Mouse (Mus musculus) induced T-regulatory cell, adult 2 months (primary cell): ENCODE measurements around the gene Dnaaf2.
A peak's percentile ranks its signal among the peaks of the same experiment; 100 is the strongest.
"Not testable (repeated sequence)": the region's sequence is repeated elsewhere in the genome, so short reads cannot be mapped to it uniquely, and the experiment has no call there.

Experiments used
- DNase-seq: peaks from one replicate; pipeline ENCODE4 v3.0.0-alpha.2; 2012; ENCODE audit warnings: low read depth

Gene Dnaaf2

GRCm38 (mm10) chr12:69197378-69198163 lies 658 bp downstream of the Dnaaf2 start:
- DNase-seq: peak; percentile 77

- DNase-seq: peak; percentile 88
Measured at GRCm38 (mm10) chr12:69196444-69197377, 1.5 kb downstream of the Dnaaf2 start, which contains the start of gene Gm49383. Gene Gm49383, minus strand, starts transcription at chr12:69197104.

GRCm38 (mm10) chr12:69192637-69193036 lies 5.6 kb downstream of the Dnaaf2 start:
- DNase-seq: no peak

GRCm38 (mm10) chr12:69191396-69191795 lies 6.8 kb downstream of the Dnaaf2 start:
- DNase-seq: no peak

- peak; percentile 63 for DNase-seq
Measured at GRCm38 (mm10) chr12:69190522-69190921, 7.7 kb downstream of the Dnaaf2 start.

GRCm38 (mm10) chr12:69190074-69190473 lies 8.2 kb downstream of the Dnaaf2 start:
- no peak for DNase-seq

GRCm38 (mm10) chr12:69186811-69187471 lies 11.3 kb downstream of the Dnaaf2 start:
- DNase-seq: peak; percentile 30

- DNase-seq: no peak
Measured at GRCm38 (mm10) chr12:69185371-69185770, 12.9 kb downstream of the Dnaaf2 start.

- peak; percentile 76 for DNase-seq
Measured at GRCm38 (mm10) chr12:69184342-69185295, 13.6 kb downstream of the Dnaaf2 start.

GRCm38 (mm10) chr12:69183583-69184308 lies 14.5 kb downstream of the Dnaaf2 start, which contains the start of the genes Rpl36al and Mgat2:
Gene Rpl36al, minus strand, starts transcription at chr12:69184083.
Gene Mgat2, plus strand, starts transcription at chr12:69184157.
- peak; percentile 99 for DNase-seq

GRCm38 (mm10) chr12:69181800-69182199 lies 16.4 kb downstream of the Dnaaf2 start:
- DNase-seq: no peak

GRCm38 (mm10) chr12:69179371-69179770 lies 18.9 kb downstream of the Dnaaf2 start:
- DNase-seq: no peak

GRCm38 (mm10) chr12:69177526-69177925 lies 20.7 kb downstream of the Dnaaf2 start:
- no peak for DNase-seq

- no peak for DNase-seq
Measured at GRCm38 (mm10) chr12:69175975-69176374, 22.3 kb downstream of the Dnaaf2 start.

GRCm38 (mm10) chr12:69171307-69171706 lies 26.9 kb downstream of the Dnaaf2 start:
- no peak for DNase-seq

GRCm38 (mm10) chr12:69168461-69169106 lies 29.6 kb downstream of the Dnaaf2 start, which contains the start of gene Lrr1:
Gene Lrr1, plus strand, starts transcription at chr12:69168814.
- DNase-seq: peak; percentile 93

- DNase-seq: no peak
Measured at GRCm38 (mm10) chr12:69167656-69168460, 30.4 kb downstream of the Dnaaf2 start.

GRCm38 (mm10) chr12:69166861-69167581 lies 31.2 kb downstream of the Dnaaf2 start:
- not testable (repeated sequence) for DNase-seq
